Mouse (Mus musculus): ENCODE data around the gene Topaz1. TPM values are rescaled to one million over a fixed set of nuclear protein-coding genes. Genes with fewer than 3 reads are reported as not detected.

Gene Topaz1
- polyA plus RNA-seq, 1 experiment from 2014 or later: not detected

DNA sequence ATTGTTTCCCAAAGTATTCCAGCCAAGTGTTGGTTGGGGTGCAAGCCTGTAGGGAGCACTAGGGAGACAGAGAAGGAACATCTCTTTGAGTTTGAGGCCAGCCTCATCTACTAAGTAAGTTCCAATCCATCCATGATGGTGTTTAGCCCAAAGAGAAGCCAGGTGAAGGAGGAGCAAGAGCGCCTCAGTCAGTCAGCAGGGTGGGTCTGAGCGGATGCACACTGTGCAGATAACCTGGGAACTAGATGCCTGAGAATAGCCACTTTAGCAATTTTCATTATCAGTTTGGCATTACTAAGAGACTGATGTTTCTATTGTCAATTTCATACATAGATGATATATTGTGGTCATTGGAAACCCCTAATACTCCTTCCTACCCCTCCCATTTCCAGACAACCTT is 67.6 kb downstream of the Topaz1 start:
- no peak for ATAC-seq (ENCODE audit: insufficient read depth, low FRiP score, low read depth)
- H3K27ac ChIP-seq: no peak overlapping the region
- WGBS: 94% methylated on average over 2 of the region's 2 CpGs

DNA sequence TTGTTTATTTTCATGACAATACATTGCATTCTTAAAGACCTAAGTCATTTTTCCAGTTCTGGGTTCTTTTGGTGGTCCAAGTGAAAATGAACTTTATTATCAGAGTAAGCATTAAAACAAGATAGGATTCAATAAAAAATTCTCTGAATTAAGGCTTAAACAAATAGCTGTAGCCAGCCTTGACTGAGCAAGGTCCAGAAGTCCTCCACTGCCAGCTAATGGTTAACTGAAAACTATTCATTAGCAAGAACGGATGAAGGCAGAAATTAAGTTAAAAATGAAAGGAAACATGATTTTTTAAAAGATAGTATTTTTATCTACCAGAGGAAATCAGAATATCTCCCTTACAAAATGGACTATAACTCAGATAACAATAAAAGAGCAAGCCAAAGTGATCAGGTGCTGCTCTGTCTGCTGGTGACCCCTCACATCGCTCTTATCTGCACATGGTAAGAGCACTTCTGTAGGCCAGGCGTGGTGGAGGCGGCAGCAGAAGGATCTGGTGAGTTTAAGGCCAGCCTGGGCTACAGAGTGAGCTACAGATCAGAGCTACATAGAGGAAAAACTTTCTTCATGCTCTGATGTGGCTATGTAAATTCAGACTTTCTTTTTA is 68.2 kb downstream of the Topaz1 start:
- peaks cover 3% of the 10 kb centered on the region; the same call in 1 of the 2 replicates for H3K36me3 ChIP-seq
- no peak overlapping the region for H3K27ac ChIP-seq
- H3K4me3 ChIP-seq (replicated peaks): no peak overlapping the region
- WGBS: 69% methylated on average over 4 of the region's 4 CpGs
- ATAC-seq (ENCODE audit: insufficient read depth, low FRiP score, low read depth): no peak
- no peak overlapping the region for H3K4me2 ChIP-seq
- no peak overlapping the region for H3K9ac ChIP-seq
- no peaks in the 10 kb centered on the region for H3K9me3 ChIP-seq
- no peaks in the 10 kb centered on the region for H3K4me1 ChIP-seq
- no peaks in the 10 kb centered on the region for H3K27me3 ChIP-seq (replicated peaks)

More for the DNA sequence above, 67.6 kb downstream of the Topaz1 start:
- H3K36me3 ChIP-seq: no peaks in the 10 kb centered on the region
- no peaks in the 10 kb centered on the region for H3K27me3 ChIP-seq (replicated peaks)
- no peaks in the 10 kb centered on the region for H3K9me3 ChIP-seq
- H3K4me2 ChIP-seq: no peak overlapping the region
- H3K9ac ChIP-seq: no peak overlapping the region
- H3K4me1 ChIP-seq: no peaks in the 10 kb centered on the region
- H3K4me3 ChIP-seq (replicated peaks): no peak overlapping the region

DNA sequence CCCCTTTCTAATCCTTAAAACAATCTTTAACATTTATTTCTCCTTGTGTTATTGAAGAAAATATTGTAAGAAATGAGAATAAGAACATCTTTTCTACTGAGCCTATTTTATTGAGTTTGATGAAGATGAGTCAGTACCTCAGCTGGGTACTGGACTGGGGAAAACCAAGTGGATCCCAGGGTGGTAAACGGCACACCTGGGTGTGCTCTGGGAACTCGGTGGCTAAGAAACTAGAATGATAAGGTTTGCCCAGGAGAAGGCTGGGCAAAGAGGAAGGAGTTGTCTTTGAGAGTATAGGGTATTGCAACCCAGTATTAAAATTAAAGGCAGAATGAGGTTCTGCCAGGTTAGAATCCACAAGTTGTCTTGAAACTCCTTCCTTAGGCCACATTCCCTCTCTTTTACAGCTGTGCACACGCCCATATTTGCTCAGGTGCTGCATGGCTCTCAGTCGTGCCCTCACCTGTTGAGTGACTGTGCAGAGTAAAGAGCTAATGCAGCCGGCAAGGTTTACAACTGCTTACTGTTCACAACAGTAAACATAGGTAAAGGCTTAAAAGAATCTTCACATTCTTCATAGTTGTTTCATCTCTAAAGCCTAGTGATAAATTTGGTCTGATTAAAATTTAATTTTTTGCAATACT is 76.3 kb downstream of the Topaz1 start:
- 58% methylated on average over 5 of the region's 5 CpGs for WGBS
- H3K36me3 ChIP-seq: peaks cover 12% of the 10 kb centered on the region
- ATAC-seq (ENCODE audit: insufficient read depth, low FRiP score, low read depth): peak; percentile 68; the same call in 1 of the 2 replicates
- peak overlapping the region; percentile 52; the same call in 1 of the 2 replicates for H3K27ac ChIP-seq
- H3K9ac ChIP-seq: no peak overlapping the region
- H3K9me3 ChIP-seq: no peaks in the 10 kb centered on the region
- no peak overlapping the region for H3K4me2 ChIP-seq
- H3K27me3 ChIP-seq (replicated peaks): no peaks in the 10 kb centered on the region
- H3K4me1 ChIP-seq: no peaks in the 10 kb centered on the region
- H3K4me3 ChIP-seq (replicated peaks): no peak overlapping the region

DNA sequence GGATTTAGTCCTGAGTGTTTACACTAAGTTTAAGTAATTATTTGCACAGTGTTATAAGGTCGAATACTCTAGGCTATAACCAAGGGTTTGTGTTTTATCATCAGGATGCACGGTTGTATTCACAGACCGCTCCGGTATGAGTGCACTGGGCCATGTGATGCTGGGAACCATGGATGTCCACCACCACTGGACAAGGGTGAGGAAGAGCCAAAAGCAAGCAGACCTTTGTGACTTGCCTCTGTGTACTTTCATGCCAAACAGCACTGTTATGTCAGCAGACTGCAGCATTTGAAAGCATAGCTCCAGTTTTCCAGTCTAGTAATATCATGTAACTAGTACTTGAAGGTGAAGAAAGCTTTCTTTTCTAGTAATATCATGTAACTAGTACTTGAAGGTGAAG is 79.6 kb downstream of the Topaz1 start:
- Histone ChIP-seq H3K4me3 (replicated peaks) (no peak overlapping the region), H3K9me3 (no peaks in the 10 kb centered on the region), H3K9ac (no peak overlapping the region), H3K4me2 (no peak overlapping the region), H3K4me1 (no peaks in the 10 kb centered on the region), H3K27ac (no peak overlapping the region), H3K27me3 (replicated peaks) (no peaks in the 10 kb centered on the region), H3K36me3 (peaks cover 8% of the 10 kb centered on the region)
- ATAC-seq (ENCODE audit: insufficient read depth, low FRiP score, low read depth): no peak
- WGBS: 79% methylated on average over 4 of the region's 4 CpGs

DNA sequence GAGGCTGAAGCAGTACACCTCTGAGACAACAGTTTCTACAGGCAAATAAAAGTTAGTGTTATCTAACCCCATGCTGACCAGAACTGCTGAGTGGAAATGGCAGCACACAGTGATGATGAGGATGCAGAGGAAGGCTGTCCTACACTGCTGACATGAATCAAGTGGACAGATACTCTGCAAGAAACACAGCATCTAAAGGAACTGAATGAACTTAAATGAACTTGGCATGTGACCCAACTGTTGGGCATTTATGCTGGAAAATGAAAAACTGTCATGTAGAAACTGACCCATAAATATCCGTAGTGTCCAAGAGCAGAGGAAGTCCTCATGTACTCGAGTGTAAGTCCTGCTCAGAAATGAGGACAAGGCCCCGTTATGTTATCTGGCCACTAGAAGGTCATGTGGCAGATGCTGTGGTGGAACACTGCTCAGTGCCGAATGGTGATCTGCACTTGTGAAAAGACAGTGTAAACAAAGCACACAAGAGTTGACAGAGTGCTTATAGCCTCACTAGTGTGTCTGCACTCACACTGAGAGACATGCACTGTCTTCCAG is 82.8 kb downstream of the Topaz1 start:
- Histone ChIP-seq H3K4me1 (no peaks in the 10 kb centered on the region), H3K36me3 (peaks cover under 1% of the 10 kb centered on the region), H3K4me2 (no peak overlapping the region), H3K4me3 (replicated peaks) (no peak overlapping the region), H3K27me3 (replicated peaks) (no peaks in the 10 kb centered on the region), H3K27ac (no peak overlapping the region), H3K9me3 (no peaks in the 10 kb centered on the region), H3K9ac (no peak overlapping the region)
- no peak for ATAC-seq (ENCODE audit: insufficient read depth, low FRiP score, low read depth)
- 66% methylated on average over 4 of the region's 4 CpGs for WGBS

DNA sequence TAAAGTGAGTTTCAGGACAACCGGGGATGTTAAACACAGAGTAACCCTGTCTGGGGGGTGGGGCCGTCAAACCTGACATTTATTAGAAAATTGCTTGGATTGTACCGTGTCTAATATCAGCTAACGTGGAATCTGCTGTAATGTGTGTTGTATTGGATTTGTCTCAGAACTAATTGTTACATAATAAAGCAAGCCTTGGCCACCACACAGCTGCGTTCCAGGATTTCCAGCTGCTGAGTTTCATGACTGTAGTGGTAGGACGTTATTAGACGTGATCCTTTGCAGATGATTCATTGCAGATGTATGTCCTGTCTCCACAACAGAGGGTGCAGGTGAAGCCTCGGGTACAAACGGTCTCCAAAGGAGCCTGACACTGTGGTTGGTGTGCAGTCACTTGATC is 89.0 kb downstream of the Topaz1 start:
- ATAC-seq (ENCODE audit: insufficient read depth, low FRiP score, low read depth): no peak
- Histone ChIP-seq H3K27me3 (replicated peaks) (no peaks in the 10 kb centered on the region), H3K36me3 (no peaks in the 10 kb centered on the region), H3K9me3 (no peaks in the 10 kb centered on the region), H3K4me1 (0 out of 2 replicates have a peak, but pooled peaks cover 5% of the 10 kb centered on the region), H3K4me2 (no peak overlapping the region), H3K9ac (no peak overlapping the region), H3K4me3 (replicated peaks) (no peak overlapping the region), H3K27ac (peak overlapping the region; percentile 51)
- 60% methylated on average over 9 of the region's 9 CpGs for WGBS

DNA sequence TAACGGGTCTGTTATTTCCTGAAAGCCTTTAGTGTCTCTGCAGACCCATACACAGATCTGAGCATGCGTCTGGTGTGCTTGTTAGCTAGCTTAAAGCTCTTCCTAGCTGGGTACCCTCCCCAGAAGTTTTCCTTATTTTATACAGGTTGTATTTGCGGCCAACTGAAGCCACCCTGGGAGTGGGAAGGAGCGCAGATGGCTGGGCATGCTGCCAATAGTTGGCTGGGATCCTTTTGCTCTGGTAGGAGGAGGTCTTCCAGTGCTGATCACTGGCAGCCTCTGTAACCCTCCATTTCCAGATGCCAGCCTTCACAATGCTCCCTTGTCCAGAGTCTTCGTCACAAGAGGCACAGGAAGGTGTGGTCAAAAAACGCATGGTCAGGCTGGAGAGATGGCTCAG is 89.6 kb downstream of the Topaz1 start:
- H3K4me1 ChIP-seq: 0 out of 2 replicates have a peak, but pooled peaks cover 5% of the 10 kb centered on the region
- no peak overlapping the region for H3K9ac ChIP-seq
- H3K27me3 ChIP-seq (replicated peaks): no peaks in the 10 kb centered on the region
- H3K4me2 ChIP-seq: no peak overlapping the region
- ATAC-seq (ENCODE audit: insufficient read depth, low FRiP score, low read depth): peak; percentile 83
- H3K4me3 ChIP-seq (replicated peaks): no peak overlapping the region
- 28% methylated on average over 6 of the region's 6 CpGs for WGBS
- H3K36me3 ChIP-seq: no peaks in the 10 kb centered on the region
- H3K27ac ChIP-seq: peak overlapping the region; percentile 51
- H3K9me3 ChIP-seq: no peaks in the 10 kb centered on the region

DNA sequence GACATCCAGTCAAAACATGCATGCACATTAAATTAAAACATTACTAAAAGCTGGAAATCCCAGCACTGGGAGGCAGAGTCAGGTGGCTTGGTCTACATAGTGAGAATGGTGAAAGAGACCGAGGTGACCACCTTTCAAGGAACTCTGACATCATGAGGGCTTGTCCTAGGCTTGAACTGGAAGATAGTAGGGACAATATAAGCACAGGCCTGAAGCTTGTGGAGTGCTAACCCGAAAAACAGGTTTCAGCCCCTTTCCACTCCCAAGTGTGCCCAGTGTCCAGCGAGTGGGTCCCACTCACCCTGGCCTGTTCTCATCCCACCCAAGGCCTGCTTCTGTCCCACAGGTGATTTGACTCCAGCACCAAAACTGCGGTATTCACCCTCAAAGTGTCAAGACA is 90.1 kb downstream of the Topaz1 start:
- Histone ChIP-seq H3K27me3 (replicated peaks) (no peaks in the 10 kb centered on the region), H3K4me3 (replicated peaks) (no peak overlapping the region), H3K27ac (peak overlapping the region; percentile 51), H3K4me1 (0 out of 2 replicates have a peak, but pooled peaks cover 5% of the 10 kb centered on the region), H3K9me3 (no peaks in the 10 kb centered on the region), H3K36me3 (no peaks in the 10 kb centered on the region), H3K4me2 (no peak overlapping the region), H3K9ac (no peak overlapping the region)
- WGBS: 69% methylated on average over 4 of the region's 4 CpGs
- peak; percentile 43; the same call in 1 of the 2 replicates for ATAC-seq (ENCODE audit: insufficient read depth, low FRiP score, low read depth)

DNA sequence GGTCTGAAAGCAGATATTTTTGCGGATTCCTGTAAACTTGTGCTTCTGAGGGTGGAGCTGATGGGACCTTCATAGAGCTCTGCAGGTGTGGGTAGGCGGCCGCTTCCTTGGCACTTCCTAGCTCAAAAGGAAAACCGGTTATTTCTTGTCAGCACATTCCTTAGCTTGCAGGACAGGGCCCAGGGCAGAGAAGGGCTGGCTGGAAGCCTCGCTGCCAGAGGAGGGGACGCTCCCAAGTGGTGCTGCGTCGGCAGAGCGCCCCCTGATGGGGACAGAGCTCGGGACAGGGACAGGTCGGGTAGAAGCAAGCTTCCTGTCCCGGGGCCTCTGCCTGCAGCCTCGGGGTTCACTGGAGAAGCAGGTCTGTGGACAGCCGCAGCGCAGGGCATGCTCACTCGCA is 90.5 kb downstream of the Topaz1 start:
- Histone ChIP-seq H3K9ac (no peak overlapping the region), H3K4me2 (no peak overlapping the region), H3K9me3 (no peaks in the 10 kb centered on the region), H3K36me3 (no peaks in the 10 kb centered on the region), H3K27ac (0 out of 2 replicates have a peak overlapping the region, but pooled peaks have one; percentile 51), H3K27me3 (replicated peaks) (no peaks in the 10 kb centered on the region), H3K4me1 (0 out of 2 replicates have a peak, but pooled peaks cover 5% of the 10 kb centered on the region), H3K4me3 (replicated peaks) (no peak overlapping the region)
- peak; percentile 83 for ATAC-seq (ENCODE audit: insufficient read depth, low FRiP score, low read depth)
- 24% methylated on average over 16 of the region's 16 CpGs for WGBS

DNA sequence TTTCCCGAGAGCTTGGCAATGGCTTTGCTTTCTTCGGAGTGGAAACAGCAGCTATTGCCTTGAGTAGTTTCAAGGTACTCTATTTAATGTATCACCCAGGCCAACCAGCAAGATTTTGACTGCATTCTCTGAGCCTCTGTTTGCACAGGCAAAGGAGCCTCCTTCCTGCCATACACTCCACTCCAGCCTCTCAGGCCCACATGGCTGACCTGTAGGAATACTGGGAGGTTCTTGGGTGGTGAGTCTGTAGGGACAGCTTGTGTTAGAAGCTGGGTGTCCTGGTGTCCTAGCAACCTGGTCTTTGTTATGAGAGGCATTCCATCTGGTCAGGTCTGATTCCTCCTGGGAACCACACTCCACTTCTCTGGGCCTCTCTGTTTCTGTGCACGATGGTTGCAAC is 96.6 kb downstream of the Topaz1 start, which contains the start of gene Gm35549:
Gm35549 (minus strand) TSS at position 276 of the 400 bp plus-strand sequence.
- no peaks in the 10 kb centered on the region for H3K27me3 ChIP-seq (replicated peaks)
- no peak within 1 kb of the TSS for H3K4me2 ChIP-seq
- ATAC-seq (ENCODE audit: insufficient read depth, low FRiP score, low read depth): no peak; the same call in 1 of the 2 replicates
- H3K4me3 ChIP-seq (replicated peaks): no peak within 1 kb of the TSS
- no peaks in the 10 kb centered on the region for H3K4me1 ChIP-seq
- 69% methylated on average over 3 of the region's 3 CpGs for WGBS
- H3K36me3 ChIP-seq: peaks cover 5% of the 10 kb centered on the region; the same call in 1 of the 2 replicates
- no peak within 1 kb of the TSS for H3K9ac ChIP-seq
- H3K27ac ChIP-seq: no peak within 1 kb of the TSS
- H3K9me3 ChIP-seq: no peaks in the 10 kb centered on the region

DNA sequence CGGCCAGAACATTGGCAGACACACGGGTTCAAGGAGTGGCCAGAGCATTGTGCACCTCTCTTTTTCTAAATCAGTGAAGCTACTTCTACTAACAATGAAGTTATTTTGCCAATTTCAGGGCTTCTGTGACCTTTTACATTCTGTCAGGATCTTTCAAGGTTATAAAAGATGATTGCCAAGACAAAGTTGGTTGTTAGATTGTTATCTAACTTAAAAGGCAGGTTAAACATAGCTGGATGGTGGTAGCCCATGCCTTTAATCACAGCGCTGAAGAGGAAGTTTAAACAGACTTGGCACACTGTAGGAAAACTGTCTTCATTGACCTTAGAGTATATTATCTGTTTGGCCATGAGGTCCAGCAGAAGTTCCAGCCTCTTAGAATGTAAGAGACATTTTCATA is 98.5 kb downstream of the Topaz1 start:
- Histone ChIP-seq H3K27ac (no peak overlapping the region), H3K4me1 (no peaks in the 10 kb centered on the region), H3K4me3 (replicated peaks) (no peak overlapping the region), H3K27me3 (replicated peaks) (no peaks in the 10 kb centered on the region), H3K9me3 (no peaks in the 10 kb centered on the region), H3K36me3 (peaks cover 20% of the 10 kb centered on the region), H3K4me2 (no peak overlapping the region), H3K9ac (no peak overlapping the region)
- WGBS: 77% methylated on average over 3 of the region's 3 CpGs
- no peak for ATAC-seq (ENCODE audit: insufficient read depth, low FRiP score, low read depth)

DNA sequence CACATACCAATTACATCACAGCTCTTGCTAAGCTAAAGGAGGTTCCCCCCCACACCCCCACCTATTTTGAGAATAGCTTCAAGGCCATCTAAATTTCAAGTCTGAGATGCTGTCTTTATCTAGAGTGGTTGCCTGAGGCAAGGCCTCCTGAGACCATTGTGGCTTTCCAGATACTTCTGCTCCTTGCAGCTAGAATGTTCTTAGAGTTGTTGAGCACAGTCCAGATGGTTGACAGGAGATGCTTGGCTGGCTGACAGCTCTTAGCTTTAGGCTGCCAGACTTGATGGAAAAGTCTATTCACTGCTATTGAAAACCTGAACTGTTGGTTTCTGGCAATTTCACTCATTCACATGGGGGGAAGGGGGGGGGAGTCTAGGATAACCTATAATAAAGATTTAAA is 99.0 kb downstream of the Topaz1 start:
- Histone ChIP-seq H3K27ac (no peak overlapping the region), H3K9ac (no peak overlapping the region), H3K4me1 (no peaks in the 10 kb centered on the region), H3K4me2 (no peak overlapping the region), H3K9me3 (no peaks in the 10 kb centered on the region), H3K27me3 (replicated peaks) (no peaks in the 10 kb centered on the region), H3K4me3 (replicated peaks) (no peak overlapping the region), H3K36me3 (peaks cover 25% of the 10 kb centered on the region)
- ATAC-seq (ENCODE audit: insufficient read depth, low FRiP score, low read depth): no peak
